Mouse (Mus musculus) thymus, postnatal 36 days (tissue): Measurements from ENCODE around the gene Gm39566.
"Not testable (repeated sequence)": the region's sequence is repeated elsewhere in the genome, so short reads cannot be mapped to it uniquely, and the experiment has no call there.

Experiments used
- DNase-seq, 2 experiments: peaks; one replicate each; pipeline ENCODE4 v3.0.0; 2022; ENCODE audit warnings: mixed read lengths in 2 of 2

The Gm39566 gene

DNA sequence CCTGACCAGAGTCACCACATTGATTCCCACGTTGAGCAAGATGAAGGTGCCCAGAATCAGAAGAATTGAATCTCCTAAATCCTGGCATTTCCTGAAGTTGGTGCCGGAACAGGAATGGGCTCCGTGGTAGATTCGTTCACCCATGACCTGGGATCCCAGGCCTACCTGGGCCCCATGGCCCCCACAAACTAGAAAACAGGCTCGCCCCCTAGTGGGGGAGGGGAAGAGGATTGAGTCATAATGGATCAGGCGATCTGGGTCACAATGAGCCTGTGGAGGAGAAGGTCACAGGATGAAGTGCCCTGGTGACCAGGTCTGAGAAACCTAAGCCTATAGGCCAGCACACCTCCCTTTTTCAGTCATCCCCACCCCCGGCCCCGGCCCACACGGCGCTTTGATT lies at the start of gene Gm39566:
Gene Gm39566 (minus strand): TSS at position 144 of the 400 bp plus-strand sequence.
- DNase-seq: no peak

DNA sequence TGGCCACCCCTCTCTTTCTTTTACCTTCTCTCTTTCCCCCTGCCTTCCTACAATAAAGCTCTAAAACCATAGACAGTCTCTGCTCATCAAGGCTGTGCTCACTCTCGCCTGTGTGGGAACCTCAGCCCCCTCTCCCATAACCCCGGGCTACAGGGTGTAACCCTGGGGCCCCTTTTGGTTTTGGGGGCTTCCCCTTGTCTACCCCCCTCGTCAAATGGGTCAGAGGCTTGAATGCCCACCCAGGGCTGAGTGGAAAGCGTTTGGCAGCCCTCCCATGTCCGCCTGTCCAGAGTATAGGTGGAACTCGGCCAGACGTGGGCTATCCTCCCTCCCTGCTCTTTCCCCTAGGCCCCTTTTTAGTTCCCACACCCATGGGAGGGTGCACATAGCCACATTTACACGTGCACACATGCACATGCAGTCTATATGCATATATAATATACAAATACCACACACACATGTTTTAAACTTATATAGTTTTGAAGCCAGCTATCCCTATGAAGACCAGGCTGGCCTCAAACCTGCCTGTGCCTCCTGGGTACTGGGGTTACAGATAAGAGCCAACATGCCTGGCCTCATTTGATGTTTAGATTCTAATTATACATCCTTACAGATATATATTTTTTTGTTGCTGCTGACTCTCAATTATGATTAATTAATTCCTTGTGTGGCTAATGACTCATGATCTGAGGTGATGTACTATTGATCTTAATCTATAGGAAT lies 49.2 kb upstream of the Gm39566 start:
- DNase-seq: no peak

DNA sequence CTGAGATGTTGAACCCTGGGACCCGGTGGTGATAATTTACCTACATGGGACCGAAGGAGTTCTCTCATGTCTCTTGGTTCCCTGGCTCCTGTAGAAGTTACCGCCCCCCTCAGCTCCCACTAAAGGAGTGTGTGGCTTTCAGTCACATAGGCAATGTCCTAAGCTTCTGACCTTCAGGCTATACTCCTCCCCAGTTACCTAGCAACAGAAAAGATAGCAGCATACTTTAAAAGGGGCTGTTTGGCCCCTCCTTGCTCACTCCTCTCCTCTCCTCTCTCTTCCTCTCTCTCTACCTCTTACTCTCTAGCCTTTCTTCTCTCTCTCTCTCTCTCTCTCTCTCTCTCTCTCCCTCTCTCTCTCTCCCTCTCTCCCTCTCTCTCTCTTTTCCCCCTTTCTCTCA lies 48.6 kb upstream of the Gm39566 start:
- not testable (repeated sequence) for DNase-seq

DNA sequence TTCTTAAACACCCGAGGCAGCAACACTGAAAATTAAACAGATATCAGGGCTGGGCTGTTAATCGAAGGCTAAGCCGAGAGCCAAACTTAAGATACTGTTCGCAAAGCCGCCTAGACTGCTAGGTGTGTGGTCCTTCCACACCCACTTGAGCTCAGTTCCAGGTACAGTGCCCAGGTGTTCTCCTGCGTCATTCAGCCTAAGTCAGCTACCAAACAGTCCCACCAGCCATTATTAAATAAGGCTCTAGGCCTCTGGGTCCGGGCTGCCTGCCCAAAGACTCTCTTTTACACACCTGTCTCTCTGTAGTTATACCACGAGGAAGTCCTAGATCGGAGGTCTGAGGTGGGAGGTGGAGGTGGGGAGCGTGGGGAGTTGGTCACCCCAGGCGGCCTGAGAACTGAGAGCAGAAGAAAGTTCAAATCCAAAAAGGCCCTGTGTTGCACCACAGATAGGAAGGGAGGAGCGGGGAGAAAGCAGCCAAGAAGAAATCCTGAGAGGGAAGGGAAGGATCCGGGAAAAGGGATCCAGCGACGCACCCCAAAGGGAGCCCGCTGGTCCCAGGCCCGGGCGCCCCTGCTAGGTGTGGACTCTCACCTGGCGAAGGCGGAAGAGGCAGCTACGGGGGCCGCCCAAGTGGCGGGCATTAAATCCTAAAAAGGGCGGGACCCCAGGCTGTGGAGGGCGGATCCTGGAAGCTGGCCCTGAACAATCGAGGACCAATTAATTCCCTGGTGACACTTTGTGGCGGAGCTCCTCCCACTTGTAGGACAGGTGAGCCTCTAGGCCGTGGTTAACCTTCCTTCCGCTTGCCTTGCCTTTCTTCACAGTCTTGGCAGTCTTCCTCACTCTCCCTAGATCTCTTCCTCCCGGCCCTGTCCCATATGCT lies 43.3 kb upstream of the Gm39566 start, which contains the start of gene Tnk1:
Gene Tnk1 (minus strand): TSS at position 618 of the 886 bp plus-strand sequence.
- no peak for DNase-seq

DNA sequence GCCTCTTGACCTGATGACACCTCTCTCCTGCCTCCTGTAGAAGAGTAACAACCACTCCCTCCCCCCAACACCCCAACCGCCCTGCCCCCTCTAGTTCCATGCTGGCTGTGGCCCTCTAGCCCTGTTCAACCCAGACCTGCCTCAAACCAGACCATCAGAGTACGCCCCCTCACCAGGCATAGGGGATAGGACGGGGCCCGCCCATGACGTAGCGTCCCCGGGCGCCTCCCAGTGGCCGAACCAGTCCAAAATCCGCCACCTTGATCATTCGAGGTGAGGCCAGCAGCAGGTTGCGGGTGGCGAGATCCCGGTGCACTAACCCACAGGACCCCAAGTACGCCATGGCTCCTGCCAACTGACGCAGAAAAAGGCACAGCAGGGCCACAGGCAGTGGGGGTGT lies 40.2 kb upstream of the Gm39566 start:
- DNase-seq: peak; percentile 66 to 71

DNA sequence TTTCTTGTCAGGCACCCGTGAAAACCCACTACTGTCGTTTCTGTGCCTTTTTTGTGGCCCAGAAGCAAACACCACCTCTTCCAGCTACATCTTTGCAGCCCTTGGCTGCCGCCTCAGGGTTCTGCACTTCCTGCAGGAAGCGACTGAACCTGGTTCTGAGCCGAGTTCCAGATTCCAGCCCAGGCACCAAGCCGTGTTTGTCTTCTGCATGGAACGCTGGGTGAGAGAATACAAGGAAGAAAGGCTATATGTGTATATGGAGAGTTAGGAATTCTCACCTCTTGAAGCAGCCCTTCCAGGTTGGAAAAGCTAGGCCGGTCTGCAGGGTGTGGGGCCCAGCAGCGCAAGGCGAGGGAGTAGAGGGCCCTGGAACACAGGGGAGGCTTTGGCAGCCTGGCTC lies 39.6 kb upstream of the Gm39566 start:
- no peak for DNase-seq

DNA sequence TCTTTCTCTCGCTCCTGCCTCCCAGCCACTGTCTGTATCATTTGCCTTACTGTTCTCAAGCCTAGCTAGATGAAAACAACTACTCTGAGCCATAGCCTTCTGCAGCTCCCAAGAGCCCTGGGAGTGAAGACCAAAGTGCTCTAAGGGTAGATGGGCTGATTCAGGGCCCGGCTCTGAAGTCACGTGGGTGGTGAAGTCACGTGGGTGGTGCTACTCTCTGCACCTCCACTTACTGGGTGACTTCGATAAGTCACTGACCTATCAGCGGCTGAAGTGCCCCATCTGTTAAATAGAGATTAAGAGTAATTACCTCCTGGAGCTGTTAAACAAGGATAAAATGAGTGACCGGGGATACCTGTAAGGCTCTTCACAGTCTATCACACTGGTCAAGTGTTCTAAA lies 38.9 kb upstream of the Gm39566 start:
- DNase-seq: peak in 1 of 2 experiments; percentile 36

DNA sequence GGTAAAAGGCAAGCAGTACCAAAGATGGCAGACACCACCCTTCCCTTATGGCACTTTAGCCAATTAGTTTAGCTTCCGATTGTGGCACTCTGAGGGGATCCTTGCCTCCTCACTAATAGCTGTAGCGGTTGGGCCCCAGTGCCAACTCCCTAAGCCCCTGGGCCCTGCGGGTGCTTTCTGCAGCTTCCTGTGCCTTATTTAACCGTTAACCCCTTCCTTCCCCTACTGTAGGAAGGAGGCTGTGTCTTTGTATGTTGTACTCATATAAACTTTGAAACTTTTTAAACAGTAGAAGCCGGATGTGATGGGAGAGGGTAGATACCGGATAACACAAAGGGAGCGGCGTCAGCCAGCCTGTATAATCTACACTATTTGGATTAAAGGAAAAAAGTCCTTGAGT lies 35.7 kb upstream of the Gm39566 start:
- peak; percentile 37 to 61 for DNase-seq

DNA sequence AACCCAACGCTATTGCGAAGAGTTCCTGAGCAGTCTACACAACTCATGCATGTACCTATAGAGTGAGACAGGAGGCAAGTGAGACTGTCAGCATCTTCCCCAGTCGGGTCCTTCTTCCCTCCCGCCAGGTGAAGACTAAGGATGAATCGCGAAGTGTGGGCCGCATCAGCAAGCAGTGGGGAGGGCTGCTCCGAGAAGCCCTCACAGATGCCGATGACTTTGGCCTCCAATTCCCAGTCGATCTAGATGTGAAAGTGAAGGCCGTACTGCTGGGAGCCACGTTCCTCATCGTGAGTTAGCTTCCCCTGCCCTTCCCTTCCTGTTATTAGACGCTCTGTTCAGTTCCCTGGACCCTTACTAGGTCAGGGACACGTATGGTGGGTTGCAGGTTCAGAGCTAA lies 34.8 kb upstream of the Gm39566 start:
- DNase-seq: no peak

DNA sequence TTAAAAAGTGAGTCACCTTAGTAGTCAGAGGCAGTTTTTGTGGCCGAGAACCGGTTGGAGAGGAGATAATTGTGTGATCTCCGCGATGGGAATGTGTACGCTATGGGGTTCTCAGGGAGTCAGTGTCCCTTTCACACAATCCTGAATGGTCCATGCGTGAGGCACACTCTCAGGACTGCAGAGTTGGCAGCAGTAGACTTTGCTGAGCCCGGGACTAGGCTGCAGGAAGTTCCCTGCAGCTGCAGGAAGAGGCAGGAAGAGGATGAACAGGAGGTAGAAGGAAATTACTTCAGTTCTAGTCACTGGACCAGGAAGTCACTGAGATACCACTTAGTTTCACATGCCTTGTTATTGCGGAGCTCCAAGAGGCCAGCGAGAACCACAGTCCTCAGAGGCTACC lies 34.0 kb upstream of the Gm39566 start:
- no peak for DNase-seq

DNA sequence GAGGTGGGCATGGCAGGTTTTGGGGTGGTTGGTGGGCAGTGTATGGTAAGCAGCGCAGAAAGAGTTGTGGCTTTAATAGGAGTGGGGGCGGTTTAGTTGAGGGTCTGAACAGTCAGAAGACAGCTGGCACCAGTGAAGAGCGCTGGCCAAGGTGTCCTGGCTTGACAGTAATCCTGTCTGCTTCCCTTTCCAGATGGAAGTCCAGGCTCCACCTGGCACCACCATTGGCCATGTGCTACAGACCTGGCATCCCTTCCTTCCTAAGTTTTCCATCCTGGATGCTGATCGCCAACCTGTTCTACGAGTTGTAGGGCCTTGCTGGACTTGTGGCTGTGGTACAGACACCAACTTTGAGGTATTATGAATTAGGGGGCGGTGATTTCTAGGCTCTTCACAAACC lies 32.9 kb upstream of the Gm39566 start:
- DNase-seq: no peak

DNA sequence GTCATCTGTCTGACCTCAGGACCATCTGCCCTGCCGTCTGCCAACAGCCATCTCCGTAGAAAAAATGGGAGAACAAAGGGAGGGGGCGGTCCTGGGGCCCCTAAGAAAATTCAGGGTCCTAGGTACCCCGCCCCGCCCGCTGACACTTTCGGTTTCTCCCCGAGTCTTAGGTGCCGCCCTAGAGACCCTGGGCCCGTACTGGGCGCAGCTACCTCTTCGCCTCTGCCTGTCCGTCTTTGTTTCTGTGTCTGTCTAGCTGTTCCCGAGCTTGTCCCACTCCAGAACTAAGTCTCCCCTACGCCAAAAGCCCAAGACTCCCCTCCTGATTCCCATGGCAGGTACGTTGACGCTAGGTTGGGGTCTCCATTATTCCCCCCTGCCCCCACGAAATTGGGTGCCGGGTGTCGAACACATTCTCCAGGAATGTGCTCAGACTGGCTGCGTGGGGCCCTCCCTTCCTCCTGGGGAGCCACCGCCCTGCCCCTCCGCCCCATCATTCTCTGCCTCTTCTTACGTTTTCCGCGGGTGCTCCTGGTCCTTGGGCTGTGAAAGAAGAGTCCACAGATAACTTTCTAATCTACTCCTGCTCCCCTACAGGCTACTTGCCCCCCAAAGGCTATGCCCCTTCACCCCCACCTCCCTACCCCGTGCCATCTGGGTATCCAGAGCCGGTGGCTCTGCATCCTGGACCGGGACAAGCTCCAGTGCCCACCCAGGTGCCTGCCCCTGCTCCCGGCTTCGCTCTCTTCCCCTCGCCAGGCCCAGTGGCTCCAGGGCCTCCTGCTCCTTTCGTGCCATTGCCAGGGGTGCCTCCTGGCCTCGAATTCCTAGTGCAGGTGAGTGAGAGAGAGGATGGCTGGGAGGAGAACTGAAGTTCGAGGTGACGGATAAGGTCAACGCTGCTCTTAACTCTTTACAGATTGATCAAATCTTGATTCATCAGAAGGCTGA lies 31.9 kb upstream of the Gm39566 start:
- DNase-seq: peak in 1 of 2 experiments; percentile 47

DNA sequence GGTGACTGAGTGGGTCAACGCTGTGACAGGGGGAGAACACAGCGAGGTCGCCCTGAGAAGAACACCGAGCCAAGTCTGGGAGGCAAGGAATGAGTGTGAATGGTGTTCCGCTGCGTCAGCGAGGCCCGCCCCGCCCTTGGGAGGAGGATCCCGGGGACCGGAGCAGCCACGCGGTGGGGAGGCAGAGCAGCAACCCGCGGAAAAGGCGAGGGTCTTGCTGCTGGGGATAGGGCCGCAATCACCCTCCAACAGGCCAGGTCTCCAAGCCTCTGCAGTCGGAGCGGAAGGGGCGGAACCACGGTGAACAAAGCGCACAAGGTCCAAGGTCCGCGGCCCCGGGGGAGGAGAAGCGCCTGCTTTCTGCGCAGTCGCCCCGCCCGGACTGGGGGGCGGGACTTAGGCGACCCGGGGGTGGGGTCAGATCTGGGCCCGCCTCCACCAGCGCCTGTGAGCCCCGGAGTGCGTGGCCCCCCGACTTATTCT lies 31.1 kb upstream of the Gm39566 start, which contains the start of gene Plscr3:
Gene Plscr3 (plus strand): TSS at position 179 of the 483 bp plus-strand sequence.
- peak; percentile 94 to 96 for DNase-seq

DNA sequence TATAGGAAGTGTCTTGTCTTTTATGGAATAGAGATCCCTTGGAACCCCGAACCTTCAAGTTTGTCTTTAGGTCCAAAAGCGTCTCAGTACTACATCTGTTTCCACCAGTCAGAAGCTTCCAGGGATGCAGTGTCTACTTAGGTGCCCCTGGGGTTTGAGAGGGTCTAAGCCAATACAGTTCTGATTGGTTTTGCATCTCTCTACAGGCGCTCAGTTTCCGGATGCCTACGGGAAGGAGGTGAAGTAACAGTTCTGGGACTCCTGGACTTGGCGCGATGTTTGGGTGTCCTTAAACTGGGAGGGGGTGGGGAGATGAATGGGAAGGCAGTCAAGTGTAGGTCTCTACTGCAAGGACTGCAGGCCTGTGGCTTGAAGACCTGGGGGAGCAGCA lies 23.6 kb upstream of the Gm39566 start:
- no peak for DNase-seq

DNA sequence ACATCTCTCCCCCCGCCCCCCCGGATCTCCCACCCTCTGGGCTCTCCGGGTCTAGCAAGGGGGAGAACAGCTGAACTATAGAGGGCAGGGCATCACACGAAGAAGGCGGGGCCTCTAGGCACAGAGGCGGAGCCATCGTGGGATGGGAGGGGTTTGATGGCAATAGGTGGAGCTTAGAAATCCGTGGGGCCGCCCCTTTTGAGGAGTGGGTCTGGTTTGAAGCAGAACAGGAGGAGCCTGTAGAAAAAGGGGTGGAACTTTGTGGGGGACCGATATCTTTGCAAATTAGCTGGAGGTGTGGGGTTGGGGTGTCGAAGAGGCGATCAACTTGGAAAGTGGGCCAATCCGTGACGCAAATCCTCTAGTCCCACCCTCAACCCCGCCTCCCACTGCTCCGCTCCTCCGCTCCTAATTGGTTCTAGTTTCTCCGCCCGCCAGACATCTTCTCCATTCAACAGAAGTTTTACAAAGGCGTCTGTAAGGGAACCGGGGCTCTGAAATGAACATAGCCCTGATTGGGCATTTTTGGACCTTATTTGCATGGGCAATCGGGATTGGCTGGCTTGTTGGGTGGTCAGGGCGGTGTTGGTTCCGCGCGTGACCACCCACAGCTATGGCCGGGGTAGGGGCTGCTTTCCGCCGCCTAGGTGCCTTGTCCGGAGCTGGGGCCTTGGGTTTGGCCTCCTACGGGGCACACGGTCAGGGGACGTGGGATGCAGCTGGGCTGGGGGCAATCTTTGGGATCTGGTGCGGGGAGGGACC lies 23.0 kb upstream of the Gm39566 start, which contains the start of gene Tmem256:
Gene Tmem256 (plus strand): TSS at position 563 of the 762 bp plus-strand sequence.
- peak; percentile 88 to 91 for DNase-seq

DNA sequence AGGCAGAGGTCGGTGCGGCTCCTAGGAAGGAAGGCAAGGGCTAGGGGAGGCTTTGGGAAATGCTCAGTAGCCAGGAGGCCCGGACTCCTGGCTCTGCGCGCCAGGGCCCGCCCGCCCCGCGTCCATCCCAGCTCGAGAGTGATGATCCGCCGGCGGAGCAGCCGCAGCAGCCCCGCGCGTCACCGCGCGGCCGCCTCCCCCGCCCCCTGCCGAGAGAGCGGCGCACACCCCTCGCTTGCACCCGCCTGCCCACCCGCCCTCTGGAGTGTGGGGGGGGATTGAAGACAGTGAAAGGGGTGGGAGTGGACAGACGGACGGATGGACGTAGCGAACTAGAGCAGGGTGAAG lies 22.5 kb upstream of the Gm39566 start, which contains the start of gene Nlgn2:
Gene Nlgn2 (minus strand): TSS at position 181 of the 348 bp plus-strand sequence.
- DNase-seq: no peak

DNA sequence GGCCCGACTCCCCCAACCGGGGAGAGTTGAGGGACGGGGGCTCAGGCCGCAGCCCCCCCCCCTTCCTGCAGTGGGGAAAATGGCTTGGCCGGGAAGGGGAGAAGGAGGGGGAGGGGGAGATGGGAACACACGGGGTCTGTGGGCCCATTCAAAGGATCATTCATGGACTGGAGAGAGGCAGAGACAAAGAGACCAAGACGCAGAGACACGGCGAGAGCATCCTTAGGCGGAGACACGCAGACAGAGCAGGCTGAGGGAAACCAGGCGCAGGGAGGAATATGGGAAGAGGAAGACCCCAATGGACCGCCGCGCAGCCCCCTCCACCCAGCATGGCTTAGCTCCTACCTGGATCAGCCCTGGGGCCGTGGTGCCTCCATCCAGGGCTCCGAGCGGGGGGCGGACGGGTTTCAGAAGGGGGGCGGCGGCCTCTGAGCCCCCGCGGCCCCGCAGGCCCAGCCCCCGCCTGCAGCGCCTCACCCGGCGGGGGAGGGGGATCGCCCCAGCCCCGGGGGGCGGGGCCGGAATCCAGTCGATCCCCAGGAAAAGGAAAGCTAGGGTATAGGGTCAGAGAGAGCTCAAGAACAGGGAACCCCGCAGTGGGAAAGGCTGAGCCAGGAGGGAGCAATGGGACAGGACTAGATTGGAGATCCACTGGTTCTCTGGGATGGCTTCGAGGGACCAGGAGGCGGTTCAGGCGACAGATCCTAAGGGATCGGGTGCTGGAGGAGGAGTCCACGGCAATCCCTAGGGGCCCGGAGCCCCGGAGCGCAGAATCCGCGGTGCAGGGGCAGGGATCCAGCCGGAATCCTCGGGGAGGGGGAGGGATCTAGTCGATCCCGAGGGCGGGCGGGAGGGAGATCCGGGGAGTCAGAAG lies 21.8 kb upstream of the Gm39566 start:
- peak; percentile 26 to 54 for DNase-seq

DNA sequence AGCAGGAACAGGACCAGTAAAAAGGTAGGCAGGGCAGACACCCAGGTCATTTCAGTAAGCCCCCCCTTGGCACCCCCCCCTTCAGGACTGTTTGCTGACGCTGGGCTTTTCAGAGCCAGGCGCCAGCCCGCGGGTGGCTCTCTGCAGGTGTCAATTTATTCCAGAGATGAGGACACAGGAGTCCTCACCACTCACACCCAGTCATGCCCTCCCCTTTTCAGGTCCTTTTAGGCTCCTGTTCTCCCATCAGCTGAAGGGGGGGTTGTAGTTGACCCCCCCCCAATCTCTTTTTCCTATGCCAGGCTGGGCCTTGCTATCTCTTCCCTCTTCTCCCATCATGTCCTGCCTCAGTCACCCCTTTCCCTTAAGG lies 20.9 kb upstream of the Gm39566 start:
- DNase-seq: no peak

DNA sequence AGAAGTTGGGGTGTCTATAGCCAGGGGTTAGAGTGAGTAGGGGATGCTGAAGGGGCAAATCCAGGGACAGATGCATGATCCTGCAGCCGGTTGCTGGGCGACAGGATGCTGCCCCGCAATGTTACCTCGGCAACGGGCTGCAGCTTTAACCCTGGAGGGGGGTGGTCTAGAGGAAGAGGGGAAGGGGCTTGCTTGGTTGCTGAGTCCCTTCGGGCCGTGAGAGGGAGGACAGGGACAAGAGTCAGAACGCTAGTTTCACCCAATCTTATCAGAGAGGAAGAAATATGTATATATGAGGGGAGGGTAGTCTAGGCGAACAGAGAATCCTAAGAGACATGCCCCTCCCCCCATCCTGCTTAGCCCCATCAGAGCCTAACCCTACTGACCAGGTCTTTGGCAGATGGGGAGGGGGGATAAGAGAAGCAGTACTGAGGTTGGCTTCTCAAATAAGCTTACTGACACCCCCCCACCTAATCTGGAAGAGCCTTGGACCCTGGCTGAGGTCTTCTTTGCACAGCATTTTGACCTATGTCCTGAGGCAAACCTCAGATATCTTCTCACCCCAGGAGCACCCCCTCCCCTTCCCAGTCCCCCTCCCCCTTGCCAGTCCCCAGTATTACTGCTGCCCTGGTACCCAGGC lies 20.3 kb upstream of the Gm39566 start:
- DNase-seq: no peak

DNA sequence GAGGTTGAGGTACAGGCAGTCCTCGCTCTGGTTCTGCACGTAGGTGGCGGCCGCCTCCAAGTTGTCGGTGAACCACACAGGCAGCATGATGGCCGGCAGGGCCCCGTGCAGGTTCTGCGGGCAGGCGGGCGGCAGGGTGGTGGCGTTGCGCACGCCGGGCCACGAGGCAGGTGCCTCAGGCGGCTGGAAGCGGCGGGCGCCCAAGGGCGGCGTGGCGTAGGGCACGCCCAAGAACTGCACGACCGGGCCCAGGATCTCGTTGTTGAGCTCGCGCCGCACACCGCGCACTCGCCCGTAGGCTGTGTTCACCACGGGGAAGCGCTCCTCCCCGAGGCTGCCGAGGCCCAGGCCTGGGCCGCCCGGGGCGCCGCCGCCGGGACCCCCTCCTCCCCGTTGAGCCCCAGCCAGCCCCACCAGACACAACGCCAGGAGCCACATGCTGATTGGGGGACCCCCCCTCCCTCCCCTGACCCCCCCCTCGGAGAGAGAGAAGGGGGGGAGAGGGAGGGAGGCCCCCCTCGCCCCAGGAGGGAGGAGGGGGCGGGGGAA lies 19.0 kb upstream of the Gm39566 start:
- DNase-seq: peak; percentile 60 to 73
